Mouse (Mus musculus): Measurements from ENCODE around the gene Sfr1. TPM values are rescaled to one million over a fixed set of nuclear protein-coding genes. Genes with fewer than 3 reads are reported as not detected.

The Sfr1 gene
- polyA plus RNA-seq, 1 experiment from 2014 or later = 141 TPM

DNA sequence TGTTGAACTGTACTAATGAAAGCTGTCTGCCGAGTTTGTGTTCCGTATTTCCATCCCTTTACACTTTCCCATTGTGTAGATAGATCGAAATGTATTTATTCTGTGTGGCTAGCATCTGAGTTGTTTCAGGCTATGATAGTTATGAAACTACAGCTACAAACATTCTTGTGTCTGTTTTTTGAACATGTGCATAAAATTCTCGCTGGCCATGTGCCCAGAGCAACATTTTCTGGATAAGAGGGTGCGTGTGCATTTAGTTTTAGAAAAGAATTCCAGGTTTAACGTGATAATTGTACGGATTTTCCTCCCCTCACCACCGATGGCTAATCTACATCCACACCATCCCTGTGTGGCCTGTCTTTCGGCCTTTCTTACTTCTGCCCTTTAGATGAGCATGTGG, 18.0 kb upstream of the Sfr1 start:
- H3K9me3 ChIP-seq = no peaks in the 10 kb centered on the region
- H3K4me2 ChIP-seq = no peak overlapping the region
- no peaks in the 10 kb centered on the region for H3K36me3 ChIP-seq (replicated peaks)
- no peak for ATAC-seq (replicated peaks)
- 81% methylated on average over 9 of the region's 9 CpGs for WGBS
- no peak overlapping the region for H3K4me3 ChIP-seq
- no peak overlapping the region for H3K27ac ChIP-seq
- no peak overlapping the region for H3K9ac ChIP-seq
- H3K27me3 ChIP-seq (replicated peaks) = no peaks in the 10 kb centered on the region
- no peaks in the 10 kb centered on the region for H3K4me1 ChIP-seq

- ATAC-seq (replicated peaks) = no peak
- Histone ChIP-seq H3K27ac (no peak overlapping the region), H3K36me3 (replicated peaks) (no peaks in the 10 kb centered on the region), H3K9ac (no peak overlapping the region), H3K4me2 (no peak overlapping the region), H3K4me3 (no peak overlapping the region), H3K9me3 (no peaks in the 10 kb centered on the region), H3K27me3 (replicated peaks) (no peaks in the 10 kb centered on the region), H3K4me1 (no peaks in the 10 kb centered on the region)
- WGBS = 67% methylated on average over 2 of the region's 2 CpGs
Observed at GRCm38 (mm10) chr19:47716144-47716543, 15.3 kb upstream of the Sfr1 start.

DNA sequence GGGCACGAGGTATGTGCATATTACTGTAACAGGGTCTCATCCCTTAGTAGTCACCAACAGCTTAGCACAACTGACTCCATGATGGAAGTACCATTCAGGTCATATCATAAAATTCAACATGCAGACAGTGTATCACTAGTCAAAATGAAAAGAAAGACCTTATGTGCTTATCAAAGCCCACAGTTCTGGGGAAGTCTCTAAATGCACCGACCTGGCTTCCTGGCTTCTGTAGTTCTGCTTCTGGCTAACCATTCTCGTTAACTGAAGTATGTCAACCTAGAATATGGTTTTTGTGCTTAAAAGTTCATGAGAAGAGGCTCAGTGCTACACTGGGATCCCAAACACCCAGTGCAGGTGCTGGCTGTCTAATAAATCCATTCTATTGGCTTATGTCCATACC, 12.3 kb upstream of the Sfr1 start:
- H3K9ac ChIP-seq = no peak overlapping the region
- no peaks in the 10 kb centered on the region for H3K36me3 ChIP-seq (replicated peaks)
- H3K4me3 ChIP-seq = no peak overlapping the region
- no peak overlapping the region for H3K4me2 ChIP-seq
- no peak overlapping the region for H3K27ac ChIP-seq
- H3K27me3 ChIP-seq (replicated peaks) = no peaks in the 10 kb centered on the region
- H3K9me3 ChIP-seq = no peaks in the 10 kb centered on the region
- 94% methylated on average over 3 of the region's 3 CpGs for WGBS
- no peak for ATAC-seq (replicated peaks)
- no peaks in the 10 kb centered on the region for H3K4me1 ChIP-seq

- Histone ChIP-seq H3K9me3 (no peaks in the 10 kb centered on the region), H3K9ac (no peak overlapping the region), H3K4me2 (no peak overlapping the region), H3K4me3 (no peak overlapping the region), H3K4me1 (no peaks in the 10 kb centered on the region), H3K27me3 (replicated peaks) (no peaks in the 10 kb centered on the region), H3K36me3 (replicated peaks) (no peaks in the 10 kb centered on the region), H3K27ac (no peak overlapping the region)
- 84% methylated on average over 6 of the region's 6 CpGs for WGBS
- no peak for ATAC-seq (replicated peaks)
Observed at GRCm38 (mm10) chr19:47722471-47722870, 9.0 kb upstream of the Sfr1 start.

DNA sequence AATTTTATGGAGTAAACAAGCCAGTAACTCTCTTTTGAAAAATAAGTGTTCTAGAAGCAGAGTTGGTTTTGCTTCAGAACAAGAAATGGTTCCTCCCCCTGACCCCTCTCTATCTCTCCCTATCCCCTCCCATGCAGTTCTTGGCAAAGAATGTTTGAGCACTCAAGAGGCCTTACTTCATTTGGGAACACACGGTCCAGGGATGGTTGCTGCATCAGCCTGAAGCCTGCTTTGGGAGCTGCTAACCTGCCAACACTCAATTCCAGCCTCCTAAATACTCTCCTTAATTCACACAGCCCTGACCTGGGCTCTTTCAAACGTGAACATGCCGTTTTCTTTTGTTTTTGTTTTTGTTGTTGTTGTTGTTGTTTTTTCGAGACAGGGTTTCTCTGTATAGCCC, 6.6 kb upstream of the Sfr1 start:
- H3K4me3 ChIP-seq = no peak overlapping the region
- no peak overlapping the region for H3K9ac ChIP-seq
- no peak overlapping the region for H3K4me2 ChIP-seq
- H3K27me3 ChIP-seq (replicated peaks) = no peaks in the 10 kb centered on the region
- H3K36me3 ChIP-seq (replicated peaks) = no peaks in the 10 kb centered on the region
- no peak overlapping the region for H3K27ac ChIP-seq
- H3K4me1 ChIP-seq = no peaks in the 10 kb centered on the region
- no peak for ATAC-seq (replicated peaks)
- 84% methylated on average over 4 of the region's 4 CpGs for WGBS
- no peaks in the 10 kb centered on the region for H3K9me3 ChIP-seq

GRCm38 (mm10) chr19:47725643-47726140, 5.8 kb upstream of the Sfr1 start:
- WGBS = 62% methylated on average over 7 of the region's 7 CpGs
- no peaks in the 10 kb centered on the region for H3K36me3 ChIP-seq (replicated peaks)
- H3K4me3 ChIP-seq = no peak overlapping the region
- no peak overlapping the region for H3K4me2 ChIP-seq
- ATAC-seq (replicated peaks) = no peak
- H3K9me3 ChIP-seq = no peaks in the 10 kb centered on the region
- peaks cover 6% of the 10 kb centered on the region for H3K4me1 ChIP-seq
- no peak overlapping the region for H3K9ac ChIP-seq
- H3K27ac ChIP-seq = no peak overlapping the region
- no peaks in the 10 kb centered on the region for H3K27me3 ChIP-seq (replicated peaks)

DNA sequence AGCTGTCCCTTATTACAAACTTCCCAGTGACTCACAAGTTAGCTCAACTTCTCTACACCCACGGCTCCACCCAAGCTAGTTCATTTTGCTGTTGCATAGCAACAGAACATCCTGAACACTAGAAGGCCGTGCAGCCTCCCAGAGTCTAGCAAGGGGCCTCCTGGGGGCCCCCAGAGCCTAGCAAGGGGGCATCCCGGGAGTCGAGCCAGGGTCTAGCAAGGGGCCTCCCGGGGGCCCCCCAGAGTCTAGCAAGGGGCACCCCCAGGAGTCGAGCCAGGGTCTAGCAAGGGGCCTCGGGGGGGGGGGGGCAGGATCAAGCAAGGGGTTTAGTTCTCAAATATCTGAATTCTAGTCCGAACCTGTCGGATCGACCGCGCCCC, 801 bp upstream of the Sfr1 start:
- H3K27ac ChIP-seq = peak overlapping the region; percentile 95
- peaks cover 16% of the 10 kb centered on the region for H3K4me1 ChIP-seq
- H3K27me3 ChIP-seq (replicated peaks) = no peaks in the 10 kb centered on the region
- H3K4me2 ChIP-seq = peak overlapping the region; percentile 91
- H3K36me3 ChIP-seq (replicated peaks) = peaks cover 25% of the 10 kb centered on the region
- H3K9me3 ChIP-seq = no peaks in the 10 kb centered on the region
- H3K4me3 ChIP-seq = peak overlapping the region; percentile 79
- under 1% methylated on average over 12 of the region's 12 CpGs for WGBS
- peak overlapping the region; percentile 77 for H3K9ac ChIP-seq
- peak; percentile 59 for ATAC-seq (replicated peaks)

DNA sequence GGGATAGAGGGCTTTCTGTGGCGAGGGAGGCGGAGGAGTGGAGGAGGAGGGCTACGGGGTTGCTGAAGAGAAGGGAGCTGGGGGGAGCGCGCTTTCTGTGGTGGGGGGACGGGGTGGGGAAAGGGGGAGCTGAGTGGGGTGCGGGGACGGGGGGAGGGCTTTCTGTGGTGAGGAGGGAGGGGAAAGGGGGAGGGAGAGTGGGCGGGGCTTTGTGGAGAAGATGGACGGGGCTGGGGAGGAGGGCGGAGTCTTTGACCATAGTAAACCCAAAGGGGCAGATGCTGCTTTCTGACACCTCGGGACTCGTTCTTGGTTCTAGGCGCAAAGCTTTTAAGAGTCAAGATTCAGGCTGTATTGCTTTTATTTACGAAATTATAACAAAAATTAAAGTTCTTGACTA, 449 bp downstream of the Sfr1 start:
- H3K4me2 ChIP-seq = peak overlapping the region; percentile 50
- H3K27ac ChIP-seq = peak overlapping the region; percentile 95
- peak; percentile 43; the same call in 1 of the 2 replicates for ATAC-seq (replicated peaks)
- H3K9me3 ChIP-seq = no peaks in the 10 kb centered on the region
- H3K36me3 ChIP-seq (replicated peaks) = peaks cover 32% of the 10 kb centered on the region
- H3K4me1 ChIP-seq = peaks cover 16% of the 10 kb centered on the region
- 1% methylated on average over 14 of the region's 15 CpGs for WGBS
- peak overlapping the region; percentile 63 for H3K9ac ChIP-seq
- H3K27me3 ChIP-seq (replicated peaks) = no peaks in the 10 kb centered on the region
- H3K4me3 ChIP-seq = peak overlapping the region; percentile 79

GRCm38 (mm10) chr19:47747072-47747471, 15.6 kb downstream of the Sfr1 start:
- Histone ChIP-seq H3K4me3 (no peak overlapping the region), H3K4me2 (no peak overlapping the region), H3K9ac (no peak overlapping the region), H3K4me1 (no peaks in the 10 kb centered on the region), H3K27me3 (replicated peaks) (no peaks in the 10 kb centered on the region), H3K9me3 (no peaks in the 10 kb centered on the region), H3K27ac (no peak overlapping the region), H3K36me3 (replicated peaks) (no peaks in the 10 kb centered on the region)
- 95% methylated on average over 2 of the region's 2 CpGs for WGBS
- no peak for ATAC-seq (replicated peaks)

GRCm38 (mm10) chr19:47748950-47749349, 17.5 kb downstream of the Sfr1 start:
- no peak overlapping the region for H3K9ac ChIP-seq
- H3K4me1 ChIP-seq = no peaks in the 10 kb centered on the region
- H3K27me3 ChIP-seq (replicated peaks) = no peaks in the 10 kb centered on the region
- ATAC-seq (replicated peaks) = no peak
- no peak overlapping the region for H3K4me3 ChIP-seq
- WGBS = 82% methylated on average over 2 of the region's 2 CpGs
- no peak overlapping the region for H3K4me2 ChIP-seq
- no peak overlapping the region for H3K27ac ChIP-seq
- H3K9me3 ChIP-seq = no peaks in the 10 kb centered on the region
- no peaks in the 10 kb centered on the region for H3K36me3 ChIP-seq (replicated peaks)

GRCm38 (mm10) chr19:47750391-47750790, 18.9 kb downstream of the Sfr1 start:
- Histone ChIP-seq H3K27ac (no peak overlapping the region), H3K36me3 (replicated peaks) (no peaks in the 10 kb centered on the region), H3K27me3 (replicated peaks) (no peaks in the 10 kb centered on the region), H3K4me1 (no peaks in the 10 kb centered on the region), H3K9ac (no peak overlapping the region), H3K4me2 (no peak overlapping the region), H3K9me3 (no peaks in the 10 kb centered on the region), H3K4me3 (no peak overlapping the region)
- WGBS = 21% methylated on average over 5 of the region's 5 CpGs
- no peak for ATAC-seq (replicated peaks)

- Histone ChIP-seq H3K9me3 (no peaks in the 10 kb centered on the region), H3K9ac (no peak overlapping the region), H3K27me3 (replicated peaks) (no peaks in the 10 kb centered on the region), H3K27ac (no peak overlapping the region), H3K36me3 (replicated peaks) (no peaks in the 10 kb centered on the region), H3K4me3 (no peak overlapping the region), H3K4me1 (no peaks in the 10 kb centered on the region), H3K4me2 (no peak overlapping the region)
- 91% methylated on average over 9 of the region's 9 CpGs for WGBS
- ATAC-seq (replicated peaks) = no peak
Observed at GRCm38 (mm10) chr19:47752456-47752855, 21.0 kb downstream of the Sfr1 start.

GRCm38 (mm10) chr19:47753921-47754320, 22.4 kb downstream of the Sfr1 start:
- no peaks in the 10 kb centered on the region for H3K4me1 ChIP-seq
- H3K36me3 ChIP-seq (replicated peaks) = no peaks in the 10 kb centered on the region
- H3K9me3 ChIP-seq = no peaks in the 10 kb centered on the region
- 94% methylated on average over 4 of the region's 4 CpGs for WGBS
- no peak overlapping the region for H3K9ac ChIP-seq
- H3K4me3 ChIP-seq = no peak overlapping the region
- H3K27ac ChIP-seq = no peak overlapping the region
- no peak overlapping the region for H3K4me2 ChIP-seq
- no peaks in the 10 kb centered on the region for H3K27me3 ChIP-seq (replicated peaks)
- ATAC-seq (replicated peaks) = no peak
